ENCODE assay signal across 8 mouse cellular contexts in the genomic region with DNA sequence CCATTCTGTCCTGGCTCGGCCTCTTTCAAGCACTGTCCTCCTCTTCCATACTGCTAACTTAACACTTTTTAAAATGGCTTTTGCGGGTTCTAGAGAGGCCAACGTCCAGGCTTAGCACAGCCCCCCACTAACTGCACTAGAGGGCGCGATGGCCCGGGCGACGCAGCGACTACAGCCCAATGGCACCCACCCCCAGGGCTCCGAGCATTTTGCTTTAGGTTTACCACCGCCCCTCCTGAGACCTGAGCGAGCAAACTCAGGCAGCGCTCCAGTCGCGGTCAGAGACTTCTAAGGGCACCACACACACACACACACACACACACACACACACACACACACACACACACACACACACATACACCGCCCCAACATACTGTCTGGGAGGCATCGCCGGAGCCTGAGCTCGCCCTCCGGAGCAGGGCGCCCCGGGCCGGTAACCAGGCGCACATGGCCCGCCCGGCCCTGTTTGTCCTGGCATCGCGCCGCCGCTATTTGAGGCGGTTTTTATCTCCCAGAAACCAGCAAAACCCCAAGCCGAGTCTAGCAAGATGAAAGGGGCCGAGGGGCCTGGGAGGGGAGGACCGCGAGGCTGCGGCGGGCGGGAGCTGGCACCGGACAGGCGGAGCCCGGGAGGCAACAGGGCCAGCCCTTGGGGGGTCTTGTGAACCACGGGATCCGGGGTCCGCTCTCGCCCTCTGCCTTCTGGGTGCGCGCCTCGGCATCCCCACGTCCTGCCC. TPM values are rescaled to one million over a fixed set of nuclear protein-coding genes. Genes with fewer than 3 reads are reported as not detected.
DNase-seq lines count a peak whose midpoint lies in the region; ATAC-seq and TF ChIP-seq lines count a peak whose summit lies in the region.

No protein-coding gene starts in this region.

- WGBS in limb, embryonic 15.5 days = under 1% methylated on average over 47 of the region's 49 CpGs
- WGBS in midbrain, postnatal 0 days = under 1% methylated on average over 45 of the region's 49 CpGs

- no peaks in the 10 kb centered on the region for H3K9me3 ChIP-seq in limb, embryonic 15.5 days
- H3K9me3 ChIP-seq in midbrain, postnatal 0 days (ENCODE audit: low read length) = no peaks in the 10 kb centered on the region

- ATAC-seq in limb, embryonic 15.5 days (ENCODE audit: insufficient number of reproducible peaks, low FRiP score, low TSS enrichment, low read depth) = peak; percentile 69
- peak; percentile 44; the same call in 1 of the 2 replicates for ATAC-seq in midbrain, postnatal 0 days (ENCODE audit: low FRiP score)

- peak; percentile 50 for TF ChIP-seq CTCF in midbrain, postnatal 0 days (IDR thresholded peaks at IDR 0.05)

- H3K27ac ChIP-seq in brown adipose tissue, adult 24 weeks (replicated peaks; ENCODE audit: low read depth, low read length) = no peak overlapping the region
- H3K27ac ChIP-seq in limb, embryonic 15.5 days = peak overlapping the region; percentile 87
- peak overlapping the region; percentile 32; the same call in 1 of the 2 replicates for H3K27ac ChIP-seq in midbrain, postnatal 0 days (ENCODE audit: low read depth, low read length)

- DNase-seq in left cerebral cortex, postnatal 36 days (ENCODE audit: low spot score in 2 of 2) = peak; percentile 19 to 24
- no peak for DNase-seq in left cerebral cortex, adult 11 months (ENCODE audit: low spot score)
- peak; percentile 35 for DNase-seq in gastrocnemius, postnatal 25 days
- DNase-seq in induced T-regulatory cell, adult 2 months (ENCODE audit: low read depth) = peak; percentile 49
- DNase-seq in midbrain, postnatal 0 days (ENCODE audit: low spot score) = peak; percentile 51
- DNase-seq in thymus, postnatal 25 days = peak; percentile 15

- peak overlapping the region; percentile 51 for H3K9ac ChIP-seq in limb, embryonic 15.5 days
- peak overlapping the region; percentile 56 for H3K9ac ChIP-seq in midbrain, postnatal 0 days (replicated peaks; ENCODE audit: low read length, poor library complexity, severe bottlenecking)

- H3K4me3 ChIP-seq in brown adipose tissue, adult 24 weeks (ENCODE audit: insufficient read depth, low read depth, low read length) = peak overlapping the region; percentile 61
- H3K4me3 ChIP-seq in limb, embryonic 15.5 days = peak overlapping the region; percentile 51
- peak overlapping the region; percentile 49 for H3K4me3 ChIP-seq in midbrain, postnatal 0 days (ENCODE audit: low read depth, low read length)

- peaks cover 13% of the 10 kb centered on the region for H3K27me3 ChIP-seq in limb, embryonic 15.5 days
- H3K27me3 ChIP-seq in midbrain, postnatal 0 days (ENCODE audit: insufficient read depth, low read length) = peaks cover 36% of the 10 kb centered on the region

- H3K4me2 ChIP-seq in limb, embryonic 15.5 days = peak overlapping the region; percentile 92
- peak overlapping the region; percentile 97 for H3K4me2 ChIP-seq in midbrain, postnatal 0 days (ENCODE audit: low read depth, low read length, poor library complexity, severe bottlenecking)

- peaks cover 5% of the 10 kb centered on the region; the same call in 1 of the 2 replicates for H3K4me1 ChIP-seq in brown adipose tissue, adult 24 weeks (ENCODE audit: control insufficient read depth, insufficient read depth, insufficient read length, low read length)
- peaks cover 42% of the 10 kb centered on the region for H3K4me1 ChIP-seq in limb, embryonic 15.5 days
- H3K4me1 ChIP-seq in midbrain, postnatal 0 days (ENCODE audit: insufficient read depth, low read length) = peaks cover 12% of the 10 kb centered on the region

- H3K36me3 ChIP-seq in limb, embryonic 15.5 days = no peaks in the 10 kb centered on the region
- no peaks in the 10 kb centered on the region for H3K36me3 ChIP-seq in midbrain, postnatal 0 days (ENCODE audit: insufficient read depth, low read length)

- intact Hi-C loops in left cerebral cortex, postnatal 36 days (cut with DNase I) = no loop called here

RNA-seq across cellular contexts. Expression of a gene that starts 4.7 kb away (rescaled TPM):
- total RNA-seq in left cerebral cortex, postnatal 36 days (2021) = 10 to 100 TPM; 17.2 to 17.7 TPM
- 13.2 and 20.7 TPM in 2 replicates for polyA plus RNA-seq in brown adipose tissue, adult 24 weeks (2012; ENCODE audit: insufficient read depth, insufficient read length, missing spikeins)
- total RNA-seq in gastrocnemius, postnatal 25 days (2021) = 1 to 10 TPM; 6.0 to 7.5 TPM
- polyA plus RNA-seq in limb, embryonic 15.5 days (2015; fragmentation: Nextera tagmentation; extraction: Ambion mirVana) = 61.3 and 62.0 TPM in 2 replicates
- total RNA-seq in midbrain, postnatal 0 days (2014; rRNA removed) = 21.8 and 31.1 TPM in 2 replicates
- polyA plus RNA-seq in midbrain, postnatal 0 days (2015; fragmentation: Nextera tagmentation; extraction: Ambion mirVana) = 30.1 and 32.8 TPM in 2 replicates

RNA-seq across cellular contexts. Expression of a gene that starts 11.7 kb away (rescaled TPM):
- under 1 TPM; 0.79 to 1.00 TPM for total RNA-seq in left cerebral cortex, postnatal 36 days (2021)
- polyA plus RNA-seq in brown adipose tissue, adult 24 weeks (2012; ENCODE audit: insufficient read depth, insufficient read length, missing spikeins) = not detected in 2 replicates
- total RNA-seq in gastrocnemius, postnatal 25 days (2021) = not detected
- 12.6 and 18.1 TPM in 2 replicates for polyA plus RNA-seq in limb, embryonic 15.5 days (2015; fragmentation: Nextera tagmentation; extraction: Ambion mirVana)
- total RNA-seq in midbrain, postnatal 0 days (2014; rRNA removed) = 0.47 and 0.60 TPM in 2 replicates
- polyA plus RNA-seq in midbrain, postnatal 0 days (2015; fragmentation: Nextera tagmentation; extraction: Ambion mirVana) = 0.10 and 0.31 TPM in 2 replicates

RNA-seq across cellular contexts. Expression of a gene that starts 23.8 kb away (rescaled TPM):
- total RNA-seq in left cerebral cortex, postnatal 36 days (2021) = 10 to 100 TPM; 45.8 to 69.3 TPM
- 29.4 and 35.9 TPM in 2 replicates for polyA plus RNA-seq in brown adipose tissue, adult 24 weeks (2012; ENCODE audit: insufficient read depth, insufficient read length, missing spikeins)
- total RNA-seq in gastrocnemius, postnatal 25 days (2021) = 10 to 100 TPM; 14.0 to 16.2 TPM
- polyA plus RNA-seq in limb, embryonic 15.5 days (2015; fragmentation: Nextera tagmentation; extraction: Ambion mirVana) = 81.8 and 86.3 TPM in 2 replicates
- 63.1 and 69.1 TPM in 2 replicates for total RNA-seq in midbrain, postnatal 0 days (2014; rRNA removed)
- 83.2 and 87.1 TPM in 2 replicates for polyA plus RNA-seq in midbrain, postnatal 0 days (2015; fragmentation: Nextera tagmentation; extraction: Ambion mirVana)

RNA-seq across cellular contexts. Expression of a gene that starts 29.4 kb away (rescaled TPM):
- total RNA-seq in left cerebral cortex, postnatal 36 days (2021) = 100 to 1,000 TPM; 374 to 425 TPM
- 371 and 394 TPM in 2 replicates for polyA plus RNA-seq in brown adipose tissue, adult 24 weeks (2012; ENCODE audit: insufficient read depth, insufficient read length, missing spikeins)
- total RNA-seq in gastrocnemius, postnatal 25 days (2021) = 100 to 1,000 TPM; 189 to 204 TPM
- 314 and 380 TPM in 2 replicates for polyA plus RNA-seq in limb, embryonic 15.5 days (2015; fragmentation: Nextera tagmentation; extraction: Ambion mirVana)
- 145 and 153 TPM in 2 replicates for total RNA-seq in midbrain, postnatal 0 days (2014; rRNA removed)
- 525 and 567 TPM in 2 replicates for polyA plus RNA-seq in midbrain, postnatal 0 days (2015; fragmentation: Nextera tagmentation; extraction: Ambion mirVana)

RNA-seq across cellular contexts. Expression of a gene that starts 50.6 kb away (rescaled TPM):
- 10 to 100 TPM; 22.0 to 30.3 TPM for total RNA-seq in left cerebral cortex, postnatal 36 days (2021)
- polyA plus RNA-seq in brown adipose tissue, adult 24 weeks (2012; ENCODE audit: insufficient read depth, insufficient read length, missing spikeins) = 16.1 and 17.9 TPM in 2 replicates
- total RNA-seq in gastrocnemius, postnatal 25 days (2021) = 10 to 100 TPM; 15.9 to 20.9 TPM
- polyA plus RNA-seq in limb, embryonic 15.5 days (2015; fragmentation: Nextera tagmentation; extraction: Ambion mirVana) = 9.3 and 11.1 TPM in 2 replicates
- total RNA-seq in midbrain, postnatal 0 days (2014; rRNA removed) = 20.9 and 25.6 TPM in 2 replicates
- polyA plus RNA-seq in midbrain, postnatal 0 days (2015; fragmentation: Nextera tagmentation; extraction: Ambion mirVana) = 2.2 and 2.8 TPM in 2 replicates
